Mouse (Mus musculus): ENCODE measurements at regions not wholly inside any gene's neighbourhood (a gene's known extent, or its start where the extent isn't known, plus 50 kb on each side); places are given as distances from the start of the nearest gene placed in this dataset.
A peak's percentile ranks its signal among the peaks of the same experiment; 100 is the strongest.

DNA sequence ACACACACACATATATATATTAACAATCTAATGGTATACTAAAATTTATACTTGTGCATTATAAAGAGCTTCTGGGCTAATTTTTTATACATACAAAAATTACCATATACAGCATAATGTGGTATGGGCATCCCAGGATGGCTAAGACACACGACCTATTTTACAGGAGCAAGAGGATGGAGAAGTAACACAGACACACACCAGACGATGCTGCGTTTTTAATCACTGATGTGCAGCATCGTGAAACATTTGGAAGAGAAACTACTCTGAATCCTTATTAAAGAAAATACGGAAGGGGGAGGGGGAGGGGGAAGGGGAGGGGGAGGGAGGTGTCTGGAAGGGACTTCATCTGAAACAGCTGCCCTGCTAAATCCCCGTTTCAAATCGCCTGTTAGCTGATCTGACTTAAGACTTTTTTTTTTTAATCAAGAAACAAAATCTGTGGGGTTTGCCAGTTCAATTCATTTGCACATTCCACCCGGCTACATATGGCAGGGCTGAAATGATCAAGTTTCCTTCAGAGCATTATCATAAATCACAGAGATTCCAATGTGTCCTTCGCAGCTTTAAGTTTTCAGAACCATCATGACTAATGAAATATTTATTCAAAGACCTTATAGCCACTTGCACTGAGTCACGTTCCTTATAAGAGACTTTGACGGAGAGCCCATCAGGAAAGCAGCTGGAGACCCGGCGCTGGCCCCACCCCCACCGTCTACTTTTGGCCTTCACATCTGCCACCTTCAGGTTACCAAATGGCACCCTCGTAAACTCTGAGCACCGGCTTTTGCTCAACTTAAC lies 89.4 kb upstream of the Rnd3 start:
- peak; percentile 67 for DNase-seq (ENCODE audit: low read depth, low spot score)

DNA sequence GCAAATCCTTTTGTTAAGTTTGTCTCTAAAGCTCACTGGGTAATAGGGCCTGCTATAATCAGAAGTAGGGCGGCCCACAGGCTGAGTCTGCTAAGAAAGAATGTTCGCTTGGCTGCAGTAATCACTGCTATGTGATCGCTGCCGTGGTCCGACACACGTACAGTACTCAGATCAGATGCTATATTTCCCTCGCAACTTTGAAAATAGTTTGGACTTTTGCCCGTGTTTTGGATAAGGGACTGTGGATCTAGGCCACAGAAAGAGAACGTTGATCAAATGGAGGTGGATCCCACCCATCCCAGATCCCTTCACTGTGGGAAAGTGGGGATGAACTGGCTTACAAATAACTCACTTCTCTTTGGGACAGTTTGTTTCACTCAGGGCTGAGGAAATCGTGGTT lies 88.5 kb upstream of the Rnd3 start:
- DNase-seq (ENCODE audit: low read depth, low spot score), result no peak

DNA sequence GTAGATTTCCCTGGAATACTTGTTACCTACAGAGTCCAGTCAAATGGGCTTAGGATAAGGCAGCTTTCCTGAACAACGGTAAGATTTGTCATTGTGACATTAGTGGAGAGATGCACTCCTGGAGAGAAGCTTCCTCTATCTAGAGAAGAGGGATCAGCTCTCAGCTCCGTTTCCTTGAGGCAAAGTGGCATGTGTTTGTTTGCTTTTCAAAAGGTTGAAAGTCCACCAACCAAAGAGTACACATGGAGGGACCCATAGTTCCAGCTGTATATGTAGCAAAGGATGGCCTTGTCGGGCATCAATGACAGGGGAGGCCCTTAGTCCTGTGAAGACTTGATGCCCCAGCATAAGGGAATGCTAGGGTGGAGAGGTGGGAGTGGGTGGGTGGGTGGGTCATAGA lies 87.9 kb upstream of the Rnd3 start:
- no peak for DNase-seq (ENCODE audit: low read depth, low spot score)

DNA sequence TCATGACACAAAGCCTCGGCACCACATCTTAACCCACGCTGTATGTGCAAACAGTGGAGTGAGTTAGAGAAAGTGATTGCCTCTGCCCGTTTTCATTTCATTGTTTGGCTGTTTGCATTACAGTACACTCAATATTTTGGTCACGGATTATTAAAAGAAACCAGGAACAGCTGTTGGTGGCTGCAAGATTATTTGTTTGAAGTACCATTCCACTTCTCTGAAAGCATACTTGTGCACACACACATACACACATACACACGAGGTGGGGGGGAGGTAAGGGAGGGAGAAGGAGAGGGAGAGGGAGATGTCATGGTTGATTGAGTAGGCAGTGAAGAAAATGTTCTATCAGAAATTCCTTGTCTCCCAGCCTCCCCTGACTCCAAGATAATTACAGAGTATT lies 85.5 kb upstream of the Rnd3 start:
- no peak for DNase-seq (ENCODE audit: low read depth, low spot score)

DNA sequence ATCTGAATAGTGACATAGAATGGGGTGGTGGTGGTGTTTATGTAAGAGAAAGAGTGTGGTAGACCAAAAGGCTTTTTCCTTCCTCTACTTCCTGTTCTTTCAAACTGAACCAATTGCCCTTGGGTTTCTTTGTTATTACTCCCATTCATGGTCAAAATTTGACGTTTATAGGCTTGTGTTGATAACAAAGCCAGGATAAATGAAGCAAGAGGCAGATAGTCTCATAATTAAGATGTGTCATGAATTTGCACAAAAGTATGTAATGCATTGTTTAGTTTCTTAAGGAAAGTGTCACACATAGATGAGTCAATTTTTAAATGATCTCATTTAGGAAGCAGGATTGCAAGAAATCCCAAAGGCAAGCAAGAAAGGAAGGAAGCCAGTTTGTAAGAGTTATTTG lies 73.9 kb upstream of the Rnd3 start:
- no peak for DNase-seq (ENCODE audit: low read depth, low spot score)

DNA sequence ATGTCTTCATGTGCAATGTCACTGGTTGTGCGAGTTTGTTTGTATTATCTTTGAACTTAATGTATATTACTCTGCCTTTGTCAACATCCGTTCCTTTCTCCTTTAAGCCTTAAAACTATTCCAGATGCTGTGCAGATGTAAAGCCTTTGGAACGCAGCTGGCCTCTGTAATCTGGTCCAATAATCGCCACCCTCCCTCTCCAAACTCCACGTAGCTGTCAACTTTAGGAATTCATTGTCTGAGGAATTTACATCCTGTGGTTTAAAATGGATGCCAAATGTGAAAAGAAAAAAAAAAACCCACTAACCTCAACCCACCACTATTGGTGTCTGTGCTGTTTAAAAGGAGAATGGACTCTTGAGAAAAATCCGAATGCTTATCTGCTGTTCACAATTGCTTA lies 70.8 kb upstream of the Rnd3 start:
- peak; percentile 39 for DNase-seq (ENCODE audit: low read depth, low spot score)

DNA sequence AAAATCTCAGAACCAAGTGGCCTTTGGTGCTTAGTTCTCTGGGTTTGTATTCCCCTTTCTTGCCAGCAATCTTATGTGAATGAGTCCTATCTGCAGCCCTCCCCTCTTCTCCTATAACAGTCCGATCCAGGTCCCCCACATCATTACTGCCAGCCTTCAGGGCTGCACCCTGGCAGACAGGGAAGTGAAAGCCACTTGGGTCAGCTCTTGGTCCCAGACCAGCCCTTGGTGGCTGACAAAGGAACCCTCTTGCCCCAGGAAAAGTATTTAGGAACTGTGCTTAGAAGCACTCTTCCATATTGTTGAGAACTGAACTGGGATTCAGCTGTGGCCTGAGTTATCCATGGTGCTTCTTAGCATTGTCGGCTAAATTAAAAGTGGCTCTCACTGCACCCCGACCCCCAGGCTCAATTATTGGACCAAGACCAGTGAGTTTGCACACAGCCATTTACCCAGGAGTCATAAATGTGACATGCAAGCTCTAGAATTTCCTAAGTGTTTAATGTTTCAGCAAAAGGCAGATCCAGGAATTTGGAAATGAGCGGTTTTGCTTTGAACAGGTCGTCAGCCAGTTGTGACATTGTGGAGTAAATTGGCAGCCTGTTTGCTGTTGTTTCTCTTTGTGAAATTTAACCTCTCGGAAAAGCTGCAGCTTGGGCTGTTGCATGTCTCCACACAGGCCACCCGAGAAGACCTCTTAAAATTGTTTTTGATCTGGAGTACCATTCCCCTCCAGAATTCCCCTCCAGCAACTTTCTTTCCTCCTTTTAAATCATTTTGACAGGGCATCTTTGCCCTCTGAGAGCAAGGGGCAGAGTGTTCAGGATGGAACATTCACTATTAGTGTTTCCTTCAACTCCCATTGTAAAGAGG lies 58.5 kb upstream of the Rnd3 start:
- peak; percentile 14 for DNase-seq (ENCODE audit: low read depth, low spot score)

DNA sequence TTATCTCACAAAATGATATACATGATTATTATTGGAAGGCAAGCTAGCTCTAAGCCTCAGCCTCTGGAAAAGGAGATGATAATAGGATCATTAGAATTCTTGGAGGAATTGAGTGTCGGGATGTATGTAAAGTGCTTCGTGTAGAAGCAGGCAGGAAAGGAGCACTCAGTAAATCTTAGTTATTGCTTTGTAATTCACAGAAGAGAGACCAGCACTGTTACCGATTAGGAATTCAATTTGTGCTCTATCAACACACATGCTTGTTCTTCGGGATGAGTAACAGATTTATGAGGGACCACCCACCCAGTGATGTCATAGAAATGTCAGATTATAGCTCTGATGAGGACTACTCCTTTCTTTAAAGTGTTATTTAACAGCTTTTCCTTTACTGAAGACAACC lies 57.4 kb upstream of the Rnd3 start:
- peak; percentile 19 for DNase-seq (ENCODE audit: low read depth, low spot score)
